Mouse (Mus musculus) embryo, embryonic 11 days (tissue): ENCODE results near the gene Calm2.

ENCODE experiments used
- DNase-seq: peaks from one replicate; pipeline ENCODE4 v3.0.0-alpha.2; 2015

The Calm2 gene

DNA sequence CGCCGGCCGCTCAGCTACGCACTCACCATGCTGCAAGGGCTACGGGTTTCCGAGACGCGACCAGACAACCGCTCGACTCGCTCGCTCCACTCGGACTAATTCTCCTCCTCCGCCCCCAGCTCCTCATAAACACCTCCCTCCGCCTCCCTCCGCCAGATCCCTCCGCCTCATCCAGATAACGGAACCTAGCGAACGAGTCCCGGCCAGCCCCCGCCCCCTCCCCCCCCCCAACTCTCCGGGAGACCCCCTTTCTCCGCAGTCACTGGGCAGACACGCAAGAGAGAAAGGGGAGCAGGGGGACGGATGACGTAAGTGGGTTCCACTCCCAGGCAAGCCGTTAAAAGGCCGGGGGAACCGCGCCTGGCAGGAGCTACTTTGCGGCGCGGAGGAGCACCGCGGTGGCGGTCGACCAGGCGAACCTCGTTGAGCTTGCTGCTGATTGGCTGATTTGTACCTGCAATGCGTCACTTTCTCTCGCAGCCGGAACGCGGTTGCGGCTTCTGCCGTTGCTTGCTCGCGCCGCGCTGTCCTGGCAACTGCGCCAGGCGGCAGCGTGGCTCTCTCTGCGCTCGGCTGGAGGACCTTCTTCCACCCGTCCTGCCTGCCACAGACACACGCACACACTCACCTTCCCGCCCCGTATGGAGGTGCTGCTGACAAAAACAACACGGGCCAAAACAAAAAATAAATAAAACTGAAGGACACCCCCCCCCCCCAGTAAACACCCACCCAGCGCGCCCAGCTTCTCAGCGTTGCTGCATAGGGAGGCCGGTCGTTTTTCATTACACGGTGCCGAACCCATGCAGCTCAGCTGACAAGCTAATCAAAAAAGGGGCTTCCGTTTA is at the start of gene Calm2:
TSS of gene Calm2 (minus strand) at position 169 of the 845 bp plus-strand sequence.
- DNase-seq, result peak; percentile 98

GRCm38 (mm10) chr17:87495504-87495903 is 48.8 kb upstream of the Calm2 start:
- DNase-seq, result no peak

GRCm38 (mm10) chr17:87494310-87494709 is 47.6 kb upstream of the Calm2 start:
- DNase-seq, result no peak

DNA sequence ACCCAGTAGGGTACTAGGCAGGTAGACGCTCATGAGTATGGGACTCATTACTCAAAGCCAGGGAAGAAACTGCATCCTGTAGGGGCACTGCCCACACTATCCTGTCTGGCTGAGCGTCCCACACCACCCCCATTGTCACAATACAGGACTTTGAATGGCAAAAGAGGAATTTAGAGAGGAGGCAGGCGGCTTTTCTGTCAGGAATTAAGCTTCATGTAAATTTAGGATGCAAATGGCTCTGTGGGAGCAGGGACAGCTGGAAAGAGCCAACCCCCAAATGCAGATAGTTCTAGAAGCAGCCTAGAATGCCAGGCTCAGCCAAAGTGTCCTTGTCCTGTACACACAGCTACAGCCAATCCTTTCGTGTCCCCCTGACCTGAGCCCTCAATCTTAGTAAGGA is 45.6 kb upstream of the Calm2 start:
- no peak for DNase-seq

DNA sequence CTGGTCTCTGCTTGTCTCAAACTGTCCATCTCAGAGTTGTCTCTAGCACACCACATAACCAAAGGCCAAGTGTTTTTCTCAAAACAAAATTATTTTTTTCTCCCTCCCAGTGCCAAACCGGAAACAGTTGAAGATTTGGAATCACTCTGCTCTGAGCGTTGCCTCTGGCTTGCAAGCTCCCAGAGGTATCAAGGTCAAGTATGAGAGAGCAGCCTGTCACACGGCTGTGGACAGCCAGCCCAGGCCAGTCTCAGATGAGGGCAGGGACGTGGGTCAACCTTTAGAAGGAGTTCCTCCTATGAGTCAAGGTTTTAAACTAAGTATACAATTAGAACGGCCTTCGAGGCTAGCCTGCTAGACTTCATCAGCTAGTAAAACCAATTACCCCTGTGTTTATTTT is 43.6 kb upstream of the Calm2 start:
- no peak for DNase-seq

- no peak for DNase-seq
These were observed 39.0 kb upstream of the Calm2 start for GRCm38 (mm10) chr17:87485751-87486150.

DNA sequence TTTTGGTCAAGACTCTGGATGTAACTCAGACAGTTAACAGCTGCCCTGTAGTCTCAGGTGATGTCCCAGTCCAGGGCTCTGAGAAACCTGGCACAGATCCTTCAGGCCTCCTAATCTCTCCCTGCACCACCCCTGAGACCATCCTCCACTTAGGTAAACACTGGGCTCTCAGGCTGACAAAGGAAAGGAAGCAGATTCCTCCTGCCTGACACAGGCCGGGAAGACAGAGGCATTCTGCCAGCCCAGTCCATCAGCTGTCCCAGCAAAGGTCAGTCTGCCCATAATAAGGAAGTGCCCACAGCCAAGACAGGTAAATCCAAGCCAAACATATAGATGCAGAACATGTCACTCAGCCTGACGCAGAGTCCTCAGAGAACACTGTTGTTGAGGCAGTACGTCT is 36.1 kb upstream of the Calm2 start:
- no peak for DNase-seq

GRCm38 (mm10) chr17:87478569-87478968 is 31.8 kb upstream of the Calm2 start:
- no peak for DNase-seq

DNA sequence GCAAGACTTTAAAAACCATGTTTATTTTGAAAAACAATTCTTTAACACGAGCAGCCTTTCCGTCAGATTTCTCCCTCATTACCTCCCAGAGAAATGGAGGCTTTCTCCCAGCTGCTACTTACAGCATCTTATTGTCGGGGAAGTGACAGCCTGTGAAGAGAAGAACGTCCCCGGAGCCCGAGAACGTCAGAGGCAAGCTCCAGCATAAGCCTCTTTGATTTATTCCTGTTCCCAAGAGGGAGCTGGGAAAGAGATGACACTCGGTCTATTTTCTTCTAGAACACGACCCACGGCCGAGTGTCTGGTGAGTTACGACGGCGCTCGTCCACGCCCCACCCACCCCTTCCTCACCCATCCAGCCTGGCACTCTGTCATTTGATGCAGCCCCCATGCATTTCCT is 30.9 kb upstream of the Calm2 start:
- DNase-seq, result no peak

GRCm38 (mm10) chr17:87475356-87475755 is 28.6 kb upstream of the Calm2 start:
- DNase-seq, result no peak

- no peak for DNase-seq
These were observed 27.7 kb upstream of the Calm2 start for GRCm38 (mm10) chr17:87474501-87474795.

DNA sequence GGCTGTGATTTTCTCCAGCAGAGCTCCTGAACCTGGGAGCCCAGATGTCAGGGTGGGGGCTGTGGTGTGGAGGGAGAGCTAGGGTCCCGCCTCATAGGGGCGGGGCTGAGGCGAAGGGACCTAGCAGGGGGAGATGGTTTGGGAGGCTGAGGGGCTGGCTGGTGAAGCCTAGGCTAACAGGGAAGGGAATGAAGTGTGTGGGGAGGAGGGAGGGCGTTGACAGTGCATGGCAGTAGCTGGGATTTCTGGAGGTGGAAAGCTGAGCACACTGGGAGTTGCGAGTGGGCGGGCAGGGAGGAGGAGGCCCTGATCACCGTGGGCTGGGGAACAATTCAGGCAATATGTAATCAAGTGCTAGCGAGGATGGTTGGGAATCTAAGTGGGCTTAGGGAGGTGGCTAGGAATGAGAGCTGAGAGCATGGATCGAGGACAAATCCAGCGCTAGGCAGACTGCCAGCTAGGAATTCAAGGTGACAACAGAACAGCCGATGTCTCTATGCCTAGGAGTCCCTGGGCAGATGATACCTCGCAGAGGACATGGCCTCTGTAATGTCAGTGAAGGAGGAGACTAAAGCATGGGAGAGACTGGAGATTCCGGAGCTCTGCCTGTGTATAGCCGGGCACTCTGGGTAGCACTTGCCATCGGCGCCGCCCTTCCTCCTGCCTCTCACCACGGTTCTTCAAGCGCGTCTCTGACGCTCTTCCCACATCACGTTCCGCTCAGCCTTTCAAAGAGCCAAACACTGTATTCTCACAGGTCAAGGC is 27.2 kb upstream of the Calm2 start:
- peak; percentile 61 for DNase-seq

DNA sequence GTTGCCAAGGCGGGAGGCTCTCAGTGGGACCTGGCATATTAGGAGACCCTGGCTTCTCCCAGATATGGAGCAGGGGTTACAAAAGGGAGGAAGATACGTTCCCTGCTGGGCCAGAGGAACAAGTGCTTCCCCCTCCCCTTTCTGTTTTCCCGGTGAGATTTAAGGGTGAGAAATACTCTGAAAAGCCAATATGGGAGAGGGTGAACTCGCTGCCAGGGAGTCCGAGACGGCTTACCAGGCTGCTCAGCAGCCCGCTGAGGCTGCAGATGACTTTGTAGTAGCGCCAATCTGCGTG is 26.7 kb upstream of the Calm2 start:
- DNase-seq, result no peak

- DNase-seq, result no peak
These were observed 26.1 kb upstream of the Calm2 start for GRCm38 (mm10) chr17:87472879-87473278.

- DNase-seq, result no peak
These were observed 24.9 kb upstream of the Calm2 start for GRCm38 (mm10) chr17:87471661-87472060.

- no peak for DNase-seq
These were observed 24.1 kb upstream of the Calm2 start for GRCm38 (mm10) chr17:87470797-87471196.

DNA sequence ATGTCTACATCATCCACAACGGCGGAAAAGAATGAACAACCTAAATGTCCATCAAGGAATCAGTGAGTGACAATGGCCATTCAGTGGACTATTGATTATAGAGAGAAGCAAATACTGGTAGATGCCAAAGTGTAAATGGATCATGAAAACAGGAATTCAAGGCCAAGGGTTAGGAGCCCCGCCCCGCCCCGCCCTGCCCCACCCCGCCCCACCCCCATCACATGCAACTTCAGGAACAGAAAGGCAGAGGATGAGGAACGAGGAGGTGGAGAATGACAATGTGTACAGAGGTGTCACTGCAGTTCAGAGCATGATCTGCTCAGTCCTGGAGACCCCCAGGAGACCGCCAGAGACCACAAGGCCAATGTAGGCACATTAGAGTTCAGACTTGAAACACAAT is 23.5 kb upstream of the Calm2 start:
- no peak for DNase-seq

DNA sequence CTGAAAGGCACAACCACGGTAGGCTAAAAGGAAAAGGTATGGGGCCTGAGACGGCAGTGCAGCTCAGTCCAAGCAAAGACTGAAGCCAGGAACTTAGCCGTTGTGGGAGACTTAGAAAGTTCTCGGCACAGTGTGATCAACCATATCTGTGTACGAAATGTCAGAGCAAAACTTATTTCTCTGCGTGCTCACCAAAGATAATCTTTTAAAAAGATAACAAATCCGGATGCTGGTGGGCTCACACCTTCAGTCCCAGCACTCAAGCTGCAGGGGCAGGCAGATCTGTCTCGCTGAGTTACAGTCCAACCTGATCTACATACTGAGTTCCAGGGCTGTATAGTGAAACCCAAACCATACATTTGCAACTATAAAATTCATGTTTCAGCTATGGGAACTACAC is 22.7 kb upstream of the Calm2 start:
- no peak for DNase-seq

- DNase-seq, result no peak
These were observed 21.9 kb upstream of the Calm2 start for GRCm38 (mm10) chr17:87468616-87469015.

- no peak for DNase-seq
These were observed 14.8 kb upstream of the Calm2 start for GRCm38 (mm10) chr17:87461499-87461896.

- DNase-seq, result peak; percentile 47
These were observed 14.1 kb upstream of the Calm2 start for GRCm38 (mm10) chr17:87460669-87461498.

- peak; percentile 67 for DNase-seq
These were observed 13.3 kb upstream of the Calm2 start for GRCm38 (mm10) chr17:87459750-87460668.
